ENCODE assay signal across 8 mouse cellular contexts in the genomic region with DNA sequence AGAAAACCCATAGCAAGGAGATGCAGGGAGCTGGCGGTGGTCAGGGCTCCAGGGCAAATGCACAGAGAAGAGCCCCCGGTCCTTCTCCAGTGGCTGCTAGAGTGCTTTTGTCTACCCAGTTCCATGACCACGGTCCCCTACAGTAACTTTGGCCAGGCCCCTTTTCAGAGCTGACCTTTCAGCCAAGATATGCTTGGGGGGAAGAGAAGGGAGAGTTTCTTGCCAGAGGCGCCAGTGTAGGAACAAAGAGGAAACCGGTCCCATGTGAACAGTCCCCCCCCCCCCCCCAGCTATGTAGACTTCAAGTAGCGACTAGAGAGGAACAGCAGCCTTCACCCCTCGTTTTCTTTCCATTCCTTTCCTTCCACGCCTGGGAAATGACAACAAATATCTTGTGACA. TPM values are rescaled to one million over a fixed set of nuclear protein-coding genes. Genes with fewer than 3 reads are reported as not detected.
A peak's percentile ranks its signal among the peaks of the same experiment; 100 is the strongest.
DNase-seq lines count a peak whose midpoint lies in the region; ATAC-seq and TF ChIP-seq lines count a peak whose summit lies in the region.

No protein-coding gene starts in this region.

- 6% methylated on average over 8 of the region's 8 CpGs for WGBS in forebrain, embryonic 13.5 days
- 16% methylated on average over 8 of the region's 8 CpGs for WGBS in intestine, postnatal 0 days
- WGBS in midbrain, embryonic 16.5 days: 10% methylated on average over 8 of the region's 8 CpGs

- no peak for TF ChIP-seq CTCF in intestine, postnatal 0 days (IDR thresholded peaks at IDR 0.05; ENCODE audit: low read depth)

- peak overlapping the region; percentile 98 for H3K4me2 ChIP-seq in forebrain, embryonic 13.5 days
- H3K4me2 ChIP-seq in intestine, postnatal 0 days (replicated peaks; ENCODE audit: low read depth): peak overlapping the region; percentile 92
- H3K4me2 ChIP-seq in midbrain, embryonic 16.5 days (ENCODE audit: low read length): peak overlapping the region; percentile 100

- no peak overlapping the region for H3K9ac ChIP-seq in forebrain, embryonic 13.5 days
- H3K9ac ChIP-seq in intestine, postnatal 0 days (ENCODE audit: low read depth, low read length): no peak overlapping the region
- H3K9ac ChIP-seq in midbrain, embryonic 16.5 days (ENCODE audit: low read depth, low read length): no peak overlapping the region

- no peak for ATAC-seq in forebrain, embryonic 13.5 days
- no peak for ATAC-seq in intestine, postnatal 0 days
- no peak for ATAC-seq in midbrain, embryonic 16.5 days

- H3K27ac ChIP-seq in forebrain, embryonic 13.5 days: no peak overlapping the region
- H3K27ac ChIP-seq in intestine, postnatal 0 days (ENCODE audit: low read depth, low read length): no peak overlapping the region
- no peak overlapping the region for H3K27ac ChIP-seq in midbrain, embryonic 16.5 days (ENCODE audit: low read length)

- H3K4me3 ChIP-seq in forebrain, embryonic 13.5 days: peak overlapping the region; percentile 58
- peak overlapping the region; percentile 65 for H3K4me3 ChIP-seq in intestine, postnatal 0 days (ENCODE audit: low read depth, low read length)
- H3K4me3 ChIP-seq in midbrain, embryonic 16.5 days (ENCODE audit: low read depth, low read length): no peak overlapping the region

- no peaks in the 10 kb centered on the region for H3K36me3 ChIP-seq in forebrain, embryonic 13.5 days (ENCODE audit: poor library complexity, severe bottlenecking)
- no peaks in the 10 kb centered on the region for H3K36me3 ChIP-seq in intestine, postnatal 0 days (ENCODE audit: control insufficient read depth, insufficient read depth)
- no peaks in the 10 kb centered on the region for H3K36me3 ChIP-seq in midbrain, embryonic 16.5 days (ENCODE audit: control insufficient read depth, insufficient read depth, low read length)

- H3K27me3 ChIP-seq in forebrain, embryonic 13.5 days: peaks cover 83% of the 10 kb centered on the region
- H3K27me3 ChIP-seq in intestine, postnatal 0 days (replicated peaks; ENCODE audit: control insufficient read depth, insufficient read depth, low read length): peaks cover 45% of the 10 kb centered on the region
- peaks cover 31% of the 10 kb centered on the region for H3K27me3 ChIP-seq in midbrain, embryonic 16.5 days (ENCODE audit: control insufficient read depth, insufficient read depth, low read depth, low read length)

- H3K9me3 ChIP-seq in forebrain, embryonic 13.5 days (replicated peaks): no peaks in the 10 kb centered on the region
- no peaks in the 10 kb centered on the region for H3K9me3 ChIP-seq in intestine, postnatal 0 days (ENCODE audit: control insufficient read depth)
- H3K9me3 ChIP-seq in midbrain, embryonic 16.5 days (replicated peaks; ENCODE audit: control insufficient read depth, low read length, poor library complexity, severe bottlenecking): no peaks in the 10 kb centered on the region

- H3K4me1 ChIP-seq in forebrain, embryonic 13.5 days: peaks cover 18% of the 10 kb centered on the region
- no peaks in the 10 kb centered on the region for H3K4me1 ChIP-seq in intestine, postnatal 0 days (replicated peaks; ENCODE audit: control insufficient read depth, insufficient read depth, low read length)
- peaks cover 25% of the 10 kb centered on the region for H3K4me1 ChIP-seq in midbrain, embryonic 16.5 days (ENCODE audit: control insufficient read depth, insufficient read depth, low read length)

- peak; percentile 94 for DNase-seq in heart, adult 11 months
- DNase-seq in heart, postnatal 4 days: no peak
- no peak for DNase-seq in left cerebral cortex, postnatal 14 days (ENCODE audit: low spot score in 2 of 2)
- no peak for DNase-seq in urinary bladder, postnatal 14 days (ENCODE audit: low spot score)
- DNase-seq in urinary bladder, postnatal 25 days (ENCODE audit: low spot score): no peak

- intact Hi-C loops in left cerebral cortex, postnatal 14 days (cut with DNase I): no loop called here

RNA-seq across cellular contexts. Expression of gene Kdr, which starts 0.8 kb away (rescaled TPM):
- 100 to 1,000 TPM; 115 to 119 TPM for total RNA-seq in heart, postnatal 4 days (2021)
- 16.9 and 17.3 TPM in 2 replicates for polyA plus RNA-seq in forebrain, embryonic 13.5 days (2015; fragmentation: Nextera tagmentation; extraction: Ambion mirVana)
- polyA plus RNA-seq in intestine, postnatal 0 days (2015; fragmentation: Nextera tagmentation; extraction: Ambion mirVana): 10.4 and 11.6 TPM in 2 replicates
- polyA plus RNA-seq in midbrain, embryonic 16.5 days (2015; fragmentation: Nextera tagmentation; extraction: Ambion mirVana): 22.7 and 26.4 TPM in 2 replicates
- 10 to 100 TPM; 21.5 to 22.4 TPM for total RNA-seq in left cerebral cortex, postnatal 14 days (2021)
